ENCODE assay signal across 8 mouse cellular contexts in genomic region chr1:165635055-165635897, GRCm38 (mm10). TPM values are rescaled to one million over a fixed set of nuclear protein-coding genes. Genes with fewer than 3 reads are reported as not detected.
A peak's percentile ranks its signal among the peaks of the same experiment; 100 is the strongest.
DNase-seq lines count a peak whose midpoint lies in the region; ATAC-seq and TF ChIP-seq lines count a peak whose summit lies in the region.

No protein-coding gene starts in this region.

- H3K27me3 ChIP-seq in kidney, embryonic 15.5 days = no peaks in the 10 kb centered on the region
- H3K27me3 ChIP-seq in hindbrain, embryonic 16.5 days (replicated peaks; ENCODE audit: control insufficient read depth, insufficient read depth, low read length) = no peaks in the 10 kb centered on the region
- H3K27me3 ChIP-seq in midbrain, postnatal 0 days (ENCODE audit: insufficient read depth, low read length) = no peaks in the 10 kb centered on the region

- TF ChIP-seq POLR2A in cortical plate, adult 2 months (IDR thresholded peaks at IDR 0.05; ENCODE audit: extremely low read depth, insufficient read depth, low read length) = no peak

- peaks cover 41% of the 10 kb centered on the region for H3K4me1 ChIP-seq in kidney, embryonic 15.5 days
- H3K4me1 ChIP-seq in cortical plate, adult 2 months (ENCODE audit: control insufficient read depth, insufficient read depth, low read length) = no peaks in the 10 kb centered on the region; the same call in 1 of the 2 replicates
- H3K4me1 ChIP-seq in hindbrain, embryonic 16.5 days (ENCODE audit: control insufficient read depth, insufficient read depth, low read depth, low read length) = peaks cover 19% of the 10 kb centered on the region
- H3K4me1 ChIP-seq in midbrain, postnatal 0 days (ENCODE audit: insufficient read depth, low read length) = 0 out of 2 replicates have a peak, but pooled peaks cover 3% of the 10 kb centered on the region

- H3K27ac ChIP-seq in kidney, embryonic 15.5 days = peak overlapping the region; percentile 98
- no peak overlapping the region for H3K27ac ChIP-seq in cortical plate, adult 2 months (ENCODE audit: insufficient read depth, low read length)
- H3K27ac ChIP-seq in hindbrain, embryonic 16.5 days (ENCODE audit: low read depth, low read length) = peak overlapping the region; percentile 82
- 0 out of 2 replicates have a peak overlapping the region, but pooled peaks have one; percentile 94 for H3K27ac ChIP-seq in midbrain, postnatal 0 days (ENCODE audit: low read depth, low read length)

- H3K36me3 ChIP-seq in kidney, embryonic 15.5 days = no peaks in the 10 kb centered on the region
- no peaks in the 10 kb centered on the region for H3K36me3 ChIP-seq in hindbrain, embryonic 16.5 days (ENCODE audit: control insufficient read depth, insufficient read depth, low read length)
- no peaks in the 10 kb centered on the region for H3K36me3 ChIP-seq in midbrain, postnatal 0 days (ENCODE audit: insufficient read depth, low read length)

- 16% methylated on average over 17 of the region's 17 CpGs for WGBS in kidney, embryonic 15.5 days
- WGBS in hindbrain, embryonic 16.5 days = 26% methylated on average over 17 of the region's 17 CpGs
- 23% methylated on average over 17 of the region's 17 CpGs for WGBS in midbrain, postnatal 0 days

- no peak for TF ChIP-seq CTCF in cortical plate, adult 2 months (IDR thresholded peaks at IDR 0.05; ENCODE audit: extremely low read depth, insufficient read depth, low read length)
- TF ChIP-seq CTCF in midbrain, postnatal 0 days (IDR thresholded peaks at IDR 0.05) = no peak

- H3K4me3 ChIP-seq in kidney, embryonic 15.5 days (replicated peaks) = peak overlapping the region; percentile 91
- peak overlapping the region; percentile 62; the same call in 1 of the 2 replicates for H3K4me3 ChIP-seq in cortical plate, adult 2 months (ENCODE audit: insufficient read depth, low read length)
- peak overlapping the region; percentile 67 for H3K4me3 ChIP-seq in hindbrain, embryonic 16.5 days (ENCODE audit: low read length)
- peak overlapping the region; percentile 91 for H3K4me3 ChIP-seq in midbrain, postnatal 0 days (ENCODE audit: low read depth, low read length)

- ATAC-seq in kidney, embryonic 15.5 days (replicated peaks; ENCODE audit: low FRiP score) = no peak
- no peak for ATAC-seq in hindbrain, embryonic 16.5 days
- ATAC-seq in midbrain, postnatal 0 days (ENCODE audit: low FRiP score) = no peak
- ATAC-seq in granulocyte monocyte progenitor cell, adult 5-6 weeks (replicated peaks; ENCODE audit: poor library complexity, severe bottlenecking) = no peak

- no peak for DNase-seq in kidney, adult 11 months
- DNase-seq in midbrain, postnatal 0 days (ENCODE audit: low spot score) = no peak
- DNase-seq in right cerebral cortex, adult 18-20 months = no peak
- no peak for DNase-seq in spleen, postnatal 36 days (ENCODE audit: low spot score in 2 of 2)

- H3K9me3 ChIP-seq in kidney, embryonic 15.5 days (replicated peaks) = no peaks in the 10 kb centered on the region
- H3K9me3 ChIP-seq in hindbrain, embryonic 16.5 days (ENCODE audit: control insufficient read depth, low read length) = no peaks in the 10 kb centered on the region
- H3K9me3 ChIP-seq in midbrain, postnatal 0 days (ENCODE audit: low read length) = no peaks in the 10 kb centered on the region

- peak overlapping the region; percentile 79 for H3K4me2 ChIP-seq in kidney, embryonic 15.5 days
- peak overlapping the region; percentile 85 for H3K4me2 ChIP-seq in hindbrain, embryonic 16.5 days (ENCODE audit: low read length)
- peak overlapping the region; percentile 70 for H3K4me2 ChIP-seq in midbrain, postnatal 0 days (ENCODE audit: low read depth, low read length, poor library complexity, severe bottlenecking)

- peak overlapping the region; percentile 46 for H3K9ac ChIP-seq in kidney, embryonic 15.5 days
- H3K9ac ChIP-seq in hindbrain, embryonic 16.5 days (ENCODE audit: low read depth, low read length) = peak overlapping the region; percentile 72
- no peak overlapping the region for H3K9ac ChIP-seq in midbrain, postnatal 0 days (replicated peaks; ENCODE audit: low read length, poor library complexity, severe bottlenecking)

RNA-seq across cellular contexts. Expression of gene Mpzl1, which starts 0.9 kb away (rescaled TPM):
- polyA plus RNA-seq in kidney, embryonic 15.5 days (2015; fragmentation: Nextera tagmentation; extraction: Ambion mirVana) = 203 and 207 TPM in 2 replicates
- 41.8 and 43.7 TPM in 2 replicates for polyA plus RNA-seq in cortical plate, adult 2 months (2012; rRNA removed)
- polyA plus RNA-seq in hindbrain, embryonic 16.5 days (2015; fragmentation: Nextera tagmentation; extraction: Ambion mirVana) = 163 and 169 TPM in 2 replicates
- total RNA-seq in midbrain, postnatal 0 days (2014; rRNA removed) = 29.7 and 38.2 TPM in 2 replicates
- polyA plus RNA-seq in midbrain, postnatal 0 days (2015; fragmentation: Nextera tagmentation; extraction: Ambion mirVana) = 138 and 146 TPM in 2 replicates
- total RNA-seq in granulocyte monocyte progenitor cell, adult 5-6 weeks (2014; fragmentation: Nextera tagmentation) = 0.98 and 20.5 TPM in 2 replicates
- total RNA-seq in granulocyte monocyte progenitor cell, adult 5-6 weeks (2017) = 0.41 and 0.73 TPM in 2 replicates
